Mouse (Mus musculus) ovary, postnatal 36 days (tissue): ENCODE measurements around the gene Coq8b.

Experiments
- DNase-seq: peaks from one replicate; pipeline ENCODE4 v3.0.0; 2022; ENCODE audit warnings: low spot score, mixed read lengths

Coq8b gene

GRCm38 (mm10) chr7:27273739-27274351, 41.0 kb downstream of the Coq8b start:
- DNase-seq = no peak

DNA sequence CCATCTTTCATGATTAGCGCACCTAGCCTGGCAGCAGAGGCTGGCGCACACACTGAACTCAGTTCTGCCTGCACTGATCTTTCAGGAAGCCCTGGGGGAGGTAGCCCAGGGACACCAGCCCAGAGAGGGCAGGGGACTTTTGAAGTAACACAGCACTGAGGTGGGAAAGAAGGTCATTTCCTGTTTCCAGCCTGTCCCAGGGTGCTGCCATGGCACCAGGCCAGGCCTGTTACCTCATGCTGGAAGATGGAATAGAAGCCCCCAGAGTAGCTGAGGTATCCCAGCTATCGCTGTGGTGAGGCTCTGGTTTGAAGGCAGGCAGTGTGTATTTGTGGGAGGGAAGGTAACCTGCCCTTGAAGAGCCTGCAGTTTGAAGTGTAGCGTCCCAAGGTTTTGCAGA, 42.1 kb downstream of the Coq8b start:
- no peak for DNase-seq

DNA sequence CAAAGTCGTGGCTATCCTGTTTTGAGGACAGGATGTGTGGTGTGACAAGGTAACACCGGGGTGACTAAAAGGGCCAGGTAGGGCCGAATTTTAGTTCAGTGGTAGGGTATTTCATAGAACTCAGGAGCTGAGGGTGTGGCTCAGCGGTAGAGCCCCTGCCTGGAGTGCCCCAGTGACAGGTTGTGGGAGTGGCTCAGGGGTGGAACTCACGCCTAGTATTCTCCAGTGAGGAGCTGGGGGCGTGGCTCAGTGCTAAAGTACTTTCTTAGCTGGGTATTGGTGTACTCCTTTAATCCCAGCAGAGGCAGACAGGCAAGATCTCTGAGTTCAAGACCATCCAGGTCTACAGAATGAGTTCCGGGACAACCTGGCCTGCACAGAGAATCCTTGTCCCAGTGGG, 43.2 kb downstream of the Coq8b start:
- no peak for DNase-seq

DNA sequence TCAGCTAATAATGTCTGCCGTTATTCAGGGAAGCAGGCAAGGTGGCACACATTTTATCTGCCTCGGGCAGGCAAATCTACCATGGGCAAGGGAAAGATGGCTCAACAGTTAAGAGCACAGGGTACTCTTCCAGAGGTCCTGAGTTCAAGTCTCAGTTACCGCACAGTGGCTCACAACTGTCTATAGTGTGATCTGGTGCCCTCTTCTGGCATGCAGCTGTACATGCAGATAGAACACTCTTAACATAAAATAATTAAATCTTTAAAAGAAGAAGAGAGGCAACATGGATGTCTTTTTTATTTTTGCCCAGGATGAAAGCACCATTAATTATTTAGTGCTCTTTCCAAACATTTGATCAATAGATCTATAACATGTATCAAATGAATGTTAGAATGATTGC, 44.4 kb downstream of the Coq8b start:
- no peak for DNase-seq

GRCm38 (mm10) chr7:27281717-27282116, 48.9 kb downstream of the Coq8b start:
- DNase-seq = no peak

DNA sequence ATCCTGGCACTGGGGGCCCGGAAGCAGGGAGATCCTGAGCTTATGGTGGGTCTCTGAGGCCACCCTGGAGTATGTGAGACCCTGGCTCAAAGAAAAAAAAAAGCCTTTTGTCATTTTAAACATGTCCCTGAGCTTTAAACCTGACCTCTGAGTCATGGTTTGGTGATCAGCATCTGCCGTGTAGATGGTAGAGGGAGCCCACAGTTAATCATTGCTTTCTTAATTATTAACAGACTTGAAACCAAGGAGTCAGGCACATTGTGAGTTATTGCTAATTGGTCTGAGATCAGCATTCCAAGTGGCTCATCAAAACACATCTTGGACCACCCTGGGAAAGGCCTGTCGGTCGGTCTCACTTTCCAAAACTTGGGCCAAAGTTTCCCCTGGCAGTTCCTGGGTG, 49.4 kb downstream of the Coq8b start:
- DNase-seq = no peak

GRCm38 (mm10) chr7:27284865-27285697, 52.3 kb downstream of the Coq8b start:
- peak; percentile 56 for DNase-seq

DNA sequence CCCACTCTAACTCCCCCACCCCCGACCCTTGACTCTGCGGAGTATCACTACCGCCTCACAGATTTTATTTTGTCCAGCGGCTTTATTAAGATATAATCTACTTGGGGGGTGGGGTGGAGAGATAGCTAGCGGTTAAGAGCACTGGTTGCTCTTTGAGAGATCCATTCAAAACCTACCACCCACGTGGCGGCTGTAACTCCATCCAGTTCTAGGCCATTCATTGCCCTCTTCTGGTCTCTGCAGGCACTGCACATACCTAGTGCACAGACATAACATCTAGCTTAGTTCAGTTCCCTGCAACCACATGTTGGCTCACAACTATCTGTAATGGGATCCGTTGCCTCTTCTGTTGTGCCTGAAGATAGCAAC, 52.9 kb downstream of the Coq8b start:
- DNase-seq = peak; percentile 56

GRCm38 (mm10) chr7:27288732-27289131, 55.9 kb downstream of the Coq8b start:
- DNase-seq = no peak

DNA sequence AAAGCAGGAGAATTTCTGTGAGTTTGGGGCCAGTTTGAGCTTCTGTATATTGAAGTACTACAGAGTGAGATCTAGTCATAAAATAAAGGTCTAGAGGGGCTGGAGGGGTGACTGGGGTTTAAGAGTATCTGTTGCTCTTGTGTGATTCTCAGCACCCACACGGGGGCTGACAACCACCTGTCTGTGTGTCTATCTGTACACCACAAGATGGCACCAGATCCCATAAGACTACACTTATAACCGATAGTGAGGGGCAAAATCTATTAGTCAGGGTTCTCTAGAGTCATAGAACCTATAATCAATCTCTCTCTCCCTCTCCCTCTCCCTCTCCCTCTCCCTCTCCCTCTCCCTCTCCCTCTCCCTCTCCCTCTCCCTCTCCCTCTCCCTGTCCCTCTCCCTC, 57.7 kb downstream of the Coq8b start:
- no peak for DNase-seq

DNA sequence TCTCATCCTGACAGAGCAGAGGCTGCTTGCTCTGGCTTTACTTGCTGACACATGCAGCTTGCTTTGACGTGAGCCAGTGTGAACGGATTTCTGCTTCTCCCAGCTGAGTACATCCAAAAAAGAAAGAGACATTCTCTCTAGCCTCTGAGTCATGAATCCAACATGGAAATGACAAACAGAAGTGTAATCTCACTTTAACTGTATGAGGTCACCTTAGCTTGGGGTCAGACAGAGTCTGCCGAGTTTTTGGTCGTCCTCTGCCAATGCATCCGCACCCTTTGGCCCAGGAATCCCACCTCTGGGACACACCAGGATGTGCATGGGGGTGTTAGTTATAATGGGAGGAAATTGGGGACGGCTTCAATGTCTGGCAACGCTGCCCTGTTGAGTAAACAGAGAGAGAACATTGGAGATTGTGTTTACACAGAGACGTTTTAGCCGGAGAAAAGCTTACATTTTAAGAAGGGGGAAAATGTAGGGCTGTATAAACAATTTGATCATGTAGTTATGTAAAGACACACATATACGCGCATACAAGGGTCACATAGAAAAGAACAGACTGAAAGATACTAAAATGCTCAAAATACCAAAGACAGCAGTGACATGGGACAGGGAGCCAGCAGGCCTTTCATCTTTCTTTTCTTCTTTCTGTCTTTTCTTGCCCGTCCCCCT, 59.1 kb downstream of the Coq8b start:
- no peak for DNase-seq

- DNase-seq = peak; percentile 23
These were observed 63.1 kb downstream of the Coq8b start for GRCm38 (mm10) chr7:27295956-27296355.

DNA sequence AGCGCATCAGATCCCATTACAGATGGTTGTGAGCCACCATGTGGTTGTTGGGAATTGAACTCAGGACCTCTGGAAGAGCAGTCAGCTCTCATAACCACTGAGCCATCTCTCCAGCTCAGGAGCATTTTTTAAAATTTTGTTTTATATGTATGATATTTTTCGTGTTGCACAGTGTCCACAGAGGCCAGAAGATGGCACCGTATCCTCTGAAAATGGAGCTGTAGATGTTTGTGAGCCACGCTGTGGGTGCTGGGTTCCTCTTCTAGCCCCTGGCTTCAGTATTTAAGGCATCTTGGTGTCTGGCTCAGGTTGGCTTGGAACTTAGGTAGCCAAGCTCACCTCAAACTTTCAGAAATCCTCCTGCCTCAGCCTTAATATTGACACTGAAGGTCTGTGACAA, 63.7 kb downstream of the Coq8b start:
- DNase-seq = no peak

DNA sequence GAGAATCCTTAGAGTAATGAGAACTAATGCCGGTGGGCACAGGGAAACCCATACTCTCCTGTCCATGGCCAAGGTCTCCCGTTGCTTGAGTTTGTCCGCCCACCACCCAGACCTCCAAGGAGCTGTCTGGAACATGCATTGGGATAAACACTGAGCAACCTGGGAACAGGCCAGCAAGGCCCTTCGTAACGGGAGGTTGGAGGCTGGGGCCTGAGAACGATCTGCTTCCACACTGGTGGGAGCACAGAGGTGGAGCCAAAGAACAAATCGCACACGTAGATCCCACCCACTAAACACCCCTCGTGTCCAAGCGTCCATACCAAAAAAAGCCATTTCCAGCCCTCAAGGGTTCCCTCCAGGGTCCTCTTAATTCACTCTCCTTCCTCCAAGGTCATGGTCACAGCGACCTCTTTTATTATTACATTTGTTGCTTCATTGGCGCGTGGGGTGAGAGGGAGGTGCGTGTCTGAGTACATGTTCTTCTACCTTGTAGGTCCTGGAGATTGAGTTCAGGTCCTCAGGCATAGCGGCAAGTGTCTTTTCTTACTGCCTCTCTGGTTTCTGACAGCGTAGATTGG, 65.3 kb downstream of the Coq8b start:
- no peak for DNase-seq

DNA sequence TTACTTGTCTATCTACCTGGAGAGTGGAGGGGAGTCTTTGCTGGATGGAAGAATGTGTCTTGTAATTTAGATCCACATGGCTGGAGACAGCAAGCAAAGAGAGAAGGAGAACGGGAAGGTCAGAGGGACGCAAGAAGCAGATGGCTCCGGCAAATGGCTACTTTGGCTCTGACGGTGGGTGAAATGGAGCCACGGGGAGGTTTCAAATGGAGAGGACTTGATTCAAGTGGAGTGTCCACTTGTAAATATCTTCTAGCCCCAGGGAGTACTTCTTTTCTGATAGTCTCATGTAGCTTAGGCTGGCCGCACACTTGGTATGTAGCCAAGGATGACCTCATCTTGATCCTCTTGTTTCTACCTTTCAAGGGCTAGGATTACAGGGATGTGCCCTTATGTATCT, 66.0 kb downstream of the Coq8b start:
- DNase-seq = no peak

- DNase-seq = no peak
These were observed 67.5 kb downstream of the Coq8b start for GRCm38 (mm10) chr7:27300351-27300750.

- DNase-seq = no peak
These were observed 68.0 kb downstream of the Coq8b start for GRCm38 (mm10) chr7:27300801-27301200.

DNA sequence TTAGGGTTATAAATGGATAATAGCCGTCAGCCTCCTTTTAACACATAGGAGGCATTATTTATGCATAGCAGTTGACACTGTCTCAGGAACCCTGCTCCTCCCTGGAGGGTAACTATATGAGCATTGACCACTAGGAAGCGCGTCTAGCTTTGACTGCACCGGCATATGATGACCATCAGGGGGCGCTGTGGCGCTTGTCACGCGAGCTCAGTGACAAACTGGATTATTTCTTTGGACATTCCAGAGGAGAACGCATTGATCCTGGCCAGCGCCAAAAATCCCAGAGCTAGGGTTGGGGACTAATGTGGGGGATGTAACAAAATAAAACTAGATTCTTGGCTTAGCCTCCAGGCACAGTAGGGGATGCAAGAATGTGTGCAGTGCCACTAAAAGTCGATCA, 69.3 kb downstream of the Coq8b start:
- DNase-seq = peak; percentile 74

DNA sequence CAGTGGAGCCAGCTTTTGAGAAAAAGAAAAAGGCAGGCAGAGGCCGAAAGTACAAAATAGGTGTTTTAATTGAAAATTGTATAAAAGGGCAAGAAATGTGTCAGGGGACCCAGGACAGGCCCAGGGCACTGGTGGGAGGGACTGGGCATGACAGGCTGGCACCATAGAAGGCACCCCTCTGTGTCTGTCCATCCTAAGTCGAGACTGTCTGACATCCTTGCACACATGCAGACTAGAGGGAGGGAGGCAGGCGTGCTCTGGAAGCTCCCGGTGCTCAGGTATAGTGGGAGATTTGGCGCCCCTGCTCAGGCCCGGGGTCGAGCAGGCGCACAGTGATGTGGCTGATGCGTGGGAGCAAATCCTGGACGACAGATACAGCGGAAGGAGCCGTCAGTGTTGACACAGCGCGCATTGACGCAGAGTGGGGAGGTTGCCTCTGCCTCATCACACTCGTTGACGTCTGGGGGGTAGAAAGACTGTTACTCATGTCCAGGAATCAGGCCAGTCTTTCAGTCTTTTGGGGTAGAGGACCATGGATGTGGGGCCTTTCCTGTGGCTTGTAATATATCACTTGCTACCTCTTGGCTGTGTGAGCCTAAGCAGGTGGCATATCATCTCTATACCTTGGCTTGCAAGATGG, 72.4 kb downstream of the Coq8b start:
- no peak for DNase-seq

DNA sequence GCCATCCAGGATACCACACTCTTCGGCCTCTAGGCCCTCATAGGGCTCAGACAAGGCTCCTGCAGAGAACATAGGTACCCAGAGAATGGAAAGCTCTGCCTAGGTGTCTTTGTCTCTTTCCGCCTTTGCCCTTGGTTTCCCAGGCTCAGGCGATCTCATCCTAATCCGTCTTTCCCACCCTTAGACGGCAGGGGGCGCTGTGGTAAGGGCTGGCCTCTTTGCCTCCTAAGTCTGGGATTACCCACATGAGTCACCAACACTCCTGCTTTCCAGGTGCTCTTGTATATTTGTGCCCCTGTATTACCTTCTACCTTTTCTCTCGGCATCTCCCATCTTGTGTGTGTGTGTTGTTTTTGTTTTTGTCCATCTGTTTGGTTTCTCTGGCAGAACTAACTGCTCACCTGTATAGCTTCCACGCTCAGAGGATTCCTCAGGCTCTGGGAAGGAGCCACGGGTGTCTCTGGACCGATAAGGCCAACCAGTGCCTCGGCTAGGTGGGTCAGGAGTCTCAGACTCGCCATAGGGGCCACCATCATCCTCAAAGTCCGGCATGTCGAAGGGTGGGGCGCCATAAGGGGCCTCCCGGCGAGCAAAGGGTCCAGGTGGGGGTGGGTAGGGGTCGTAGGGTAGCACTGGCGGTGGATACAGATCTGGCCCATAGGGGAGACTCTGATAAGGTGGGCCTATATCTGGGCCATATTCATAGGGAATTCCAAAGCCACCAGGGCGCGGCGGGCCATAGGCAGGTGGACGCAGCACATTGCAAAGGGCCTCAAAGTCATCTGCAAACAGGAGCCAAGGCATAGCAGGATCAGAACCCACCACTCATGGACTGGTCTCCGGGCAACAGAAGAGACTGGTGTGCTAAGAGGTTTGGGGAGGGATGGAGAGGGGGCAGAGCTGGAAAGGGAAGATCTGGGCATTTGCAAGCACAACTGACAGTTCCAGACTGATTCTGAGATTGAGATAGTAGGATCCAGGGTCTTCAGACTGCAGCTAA, 73.6 kb downstream of the Coq8b start:
- DNase-seq = no peak

DNA sequence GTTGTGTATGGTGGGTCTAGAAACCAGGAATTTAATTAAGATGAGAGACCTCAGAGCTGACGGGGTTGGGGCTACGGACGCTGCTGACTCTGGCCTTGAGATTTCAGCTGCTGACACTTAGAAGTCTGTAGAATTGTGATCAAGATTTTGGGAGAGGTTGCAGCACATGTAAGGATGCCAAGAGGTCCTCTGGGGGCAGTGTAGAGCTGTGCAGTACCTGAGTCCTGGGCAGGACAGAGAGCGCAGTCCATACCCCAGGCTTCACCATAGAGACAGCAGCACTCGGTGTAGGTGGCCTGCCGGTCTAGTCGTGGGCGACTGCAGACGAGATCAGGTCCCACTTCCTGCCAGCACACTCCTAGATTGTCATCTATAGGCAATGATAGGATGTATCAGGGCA, 74.7 kb downstream of the Coq8b start:
- DNase-seq = no peak
